Mouse (Mus musculus) embryonic fibroblast, embryonic 13.5 days (primary cell): ENCODE results near the gene Mdga1. TPM values are rescaled to one million over a fixed set of nuclear protein-coding genes. Genes with fewer than 3 reads are reported as not detected.

Source experiments
- H3K27ac ChIP-seq: 2 replicates; pipeline ENCODE4 v1.5.1; 2012; ENCODE audit warnings: low read length, control low read depth, inconsistent platforms; ENCODE audit not compliant: insufficient read depth
- H3K4me1 ChIP-seq: 2 replicates; pipeline ENCODE4 v1.6.1; 2011; ENCODE audit warnings: low read length; ENCODE audit not compliant: control insufficient read depth, insufficient read depth
- H3K4me3 ChIP-seq: 2 replicates; pipeline ENCODE4 v1.5.1; 2011; ENCODE audit warnings: mild to moderate bottlenecking, control low read depth, low read length; ENCODE audit not compliant: insufficient read depth
- CTCF ChIP-seq: IDR thresholded peaks from 2 replicates; pipeline ENCODE4 v1.5.1; 2011; ENCODE audit warnings: mild to moderate bottlenecking, control low read depth, low read length, moderate library complexity, borderline replicate concordance; ENCODE audit not compliant: insufficient read depth
- POLR2A ChIP-seq: IDR thresholded peaks from 2 replicates; pipeline ENCODE4 v1.6.1; 2011; ENCODE audit warnings: low read depth, mild to moderate bottlenecking, control low read depth, low read length, moderate library complexity
- polyA plus RNA-seq: library from polyadenylated mRNA; stranded (reverse); fragments of >200 nt; gene quantifications from 2 replicates; pipeline ENCODE4 v1.2.4, GENCODE M21; 2011; ENCODE audit warnings: low read depth; ENCODE audit not compliant: missing spikeins, insufficient read length

Gene Mdga1
- polyA plus RNA-seq, 1 experiment = 7.6 TPM

GRCm38 (mm10) chr17:29841781-29842690 is 127.9 kb downstream of the Mdga1 start:
- H3K27ac ChIP-seq = no peak overlapping the region
- 0 out of 2 replicates have a peak overlapping the region, but pooled peaks have one; percentile 11 for H3K4me3 ChIP-seq
- no peaks in the 10 kb centered on the region for H3K4me1 ChIP-seq
- TF ChIP-seq POLR2A (no peak; the same call in 1 of the 2 replicates), CTCF (no peak)

GRCm38 (mm10) chr17:29838029-29838428 is 131.9 kb downstream of the Mdga1 start:
- TF ChIP-seq CTCF (no peak), POLR2A (no peak)
- no peaks in the 10 kb centered on the region for H3K4me1 ChIP-seq
- no peak overlapping the region for H3K27ac ChIP-seq
- H3K4me3 ChIP-seq = no peak overlapping the region

GRCm38 (mm10) chr17:29837441-29837840 is 132.4 kb downstream of the Mdga1 start:
- TF ChIP-seq POLR2A = no peak
- TF ChIP-seq CTCF = no peak
- H3K27ac ChIP-seq = no peak overlapping the region
- H3K4me3 ChIP-seq = no peak overlapping the region
- H3K4me1 ChIP-seq = no peaks in the 10 kb centered on the region

- Histone ChIP-seq H3K27ac (no peak overlapping the region), H3K4me3 (no peak overlapping the region), H3K4me1 (no peaks in the 10 kb centered on the region)
- no peak for TF ChIP-seq CTCF
- TF ChIP-seq POLR2A = no peak
These were observed 135.1 kb downstream of the Mdga1 start for GRCm38 (mm10) chr17:29834768-29835167.

GRCm38 (mm10) chr17:29834333-29834732 is 135.6 kb downstream of the Mdga1 start:
- H3K4me3 ChIP-seq = no peak overlapping the region

GRCm38 (mm10) chr17:29831696-29832095 is 138.2 kb downstream of the Mdga1 start:
- Histone ChIP-seq H3K4me1 (no peaks in the 10 kb centered on the region), H3K27ac (no peak overlapping the region), H3K4me3 (no peak overlapping the region)
- TF ChIP-seq POLR2A = no peak
- TF ChIP-seq CTCF = no peak

More at GRCm38 (mm10) chr17:29834333-29834732, 135.6 kb downstream of the Mdga1 start:
- Histone ChIP-seq H3K4me1 (no peaks in the 10 kb centered on the region), H3K27ac (no peak overlapping the region)
- TF ChIP-seq CTCF (no peak), POLR2A (no peak)

- TF ChIP-seq CTCF = no peak
- no peak for TF ChIP-seq POLR2A
- H3K4me3 ChIP-seq = no peak overlapping the region
- H3K27ac ChIP-seq = no peak overlapping the region
- no peaks in the 10 kb centered on the region for H3K4me1 ChIP-seq
These were observed 140.8 kb downstream of the Mdga1 start for GRCm38 (mm10) chr17:29829136-29829535.

- Histone ChIP-seq H3K4me3 (no peak overlapping the region), H3K4me1 (no peaks in the 10 kb centered on the region), H3K27ac (no peak overlapping the region)
- no peak for TF ChIP-seq CTCF
- TF ChIP-seq POLR2A = no peak
These were observed 142.3 kb downstream of the Mdga1 start for GRCm38 (mm10) chr17:29827602-29828001.

- Histone ChIP-seq H3K27ac (no peak overlapping the region), H3K4me3 (no peak overlapping the region), H3K4me1 (no peaks in the 10 kb centered on the region)
- TF ChIP-seq POLR2A (no peak), CTCF (no peak)
These were observed 145.3 kb downstream of the Mdga1 start for GRCm38 (mm10) chr17:29824512-29825120.

GRCm38 (mm10) chr17:29824208-29824509 is 145.7 kb downstream of the Mdga1 start:
- Histone ChIP-seq H3K4me1 (no peaks in the 10 kb centered on the region), H3K4me3 (no peak overlapping the region), H3K27ac (no peak overlapping the region)
- TF ChIP-seq CTCF (no peak), POLR2A (no peak)
